Mouse (Mus musculus) kidney, adult 2 months (tissue): Measurements from ENCODE around the gene Rnf114. TPM values are rescaled to one million over a fixed set of nuclear protein-coding genes. Genes with fewer than 3 reads are reported as not detected.

ENCODE experiments used
- DNase-seq: peaks from one replicate; pipeline ENCODE4 v3.0.0; 2021
- H3K27ac ChIP-seq: fragments of 200-500 bp; 2 replicates; pipeline ENCODE4 v1.5.1; 2012; ENCODE audit warnings: low read depth, low read length, control low read depth, inconsistent platforms; ENCODE audit not compliant: insufficient read depth
- H3K27me3 ChIP-seq: fragments of 200-500 bp; replicated peaks from 2 replicates; pipeline ENCODE4 v1.6.1; 2012; ENCODE audit warnings: mild to moderate bottlenecking, moderate library complexity, low read length, inconsistent platforms; ENCODE audit not compliant: control insufficient read depth, insufficient read depth
- H3K36me3 ChIP-seq: fragments of 200-500 bp; 2 replicates; pipeline ENCODE4 v1.6.1; 2012; ENCODE audit warnings: mild to moderate bottlenecking, moderate library complexity, low read length, inconsistent platforms; ENCODE audit not compliant: control insufficient read depth, insufficient read depth
- H3K4me1 ChIP-seq: fragments of 200-500 bp; 2 replicates; pipeline ENCODE4 v1.6.1; 2011; ENCODE audit warnings: low read length; ENCODE audit not compliant: control insufficient read depth, insufficient read depth
- H3K4me3 ChIP-seq: fragments of 200-500 bp; 2 replicates; pipeline ENCODE4 v1.5.1; 2011; ENCODE audit warnings: mild to moderate bottlenecking, low read depth, low read length, control low read depth; ENCODE audit not compliant: insufficient read depth
- CTCF ChIP-seq: fragments of 200-500 bp; conservative IDR thresholded peaks from 2 replicates; pipeline ENCODE4 v1.5.1; 2011; ENCODE audit warnings: low read depth, mild to moderate bottlenecking, control low read depth, low read length, moderate library complexity, mixed read lengths; ENCODE audit not compliant: insufficient read depth, insufficient read length
- POLR2A ChIP-seq: fragments of 200-500 bp; IDR thresholded peaks from one replicate; pipeline ENCODE4 v1.6.1; 2011; ENCODE audit warnings: low read depth, low read length, control low read depth
- WGBS: fragments of 180-500 bp; shearing (Covaris S2); methylation state at CpG from one replicate; pipeline ENCODE4 v1.1.7; 2018; 5-methylcytosine and 5-hydroxymethylcytosine counted together
- polyA plus RNA-seq: library from polyadenylated mRNA; depleted of rRNA; stranded (reverse); fragments of >200 nt; gene quantifications from 2 replicates; pipeline ENCODE4 v1.2.3, GENCODE M21; 2012

The Rnf114 gene
- polyA plus RNA-seq, 1 experiment: 98.2 TPM

GRCm38 (mm10) chr2:167548961-167549360 lies 56.5 kb downstream of the Rnf114 start:
- Histone ChIP-seq H3K4me3 (no peak overlapping the region), H3K4me1 (no peaks in the 10 kb centered on the region), H3K27ac (no peak overlapping the region), H3K36me3 (no peaks in the 10 kb centered on the region), H3K27me3 (no peaks in the 10 kb centered on the region)
- WGBS: 83% methylated on average over 7 of the region's 7 CpGs
- no peak for TF ChIP-seq CTCF
- no peak for TF ChIP-seq POLR2A
- no peak for DNase-seq

- Histone ChIP-seq H3K36me3 (no peaks in the 10 kb centered on the region), H3K4me3 (no peak overlapping the region), H3K4me1 (no peaks in the 10 kb centered on the region), H3K27me3 (no peaks in the 10 kb centered on the region), H3K27ac (no peak overlapping the region)
- TF ChIP-seq POLR2A: no peak
- no peak for TF ChIP-seq CTCF
- DNase-seq: no peak
- WGBS: 75% methylated on average over 8 of the region's 8 CpGs
Measured at GRCm38 (mm10) chr2:167550341-167550854, 58.0 kb downstream of the Rnf114 start.

- Histone ChIP-seq H3K36me3 (no peaks in the 10 kb centered on the region), H3K27me3 (no peaks in the 10 kb centered on the region), H3K4me1 (no peaks in the 10 kb centered on the region), H3K4me3 (no peak overlapping the region), H3K27ac (no peak overlapping the region)
- WGBS: 83% methylated on average over 8 of the region's 8 CpGs
- TF ChIP-seq POLR2A (no peak), CTCF (no peak)
- no peak for DNase-seq
Measured at GRCm38 (mm10) chr2:167551342-167551920, 59.0 kb downstream of the Rnf114 start.

DNA sequence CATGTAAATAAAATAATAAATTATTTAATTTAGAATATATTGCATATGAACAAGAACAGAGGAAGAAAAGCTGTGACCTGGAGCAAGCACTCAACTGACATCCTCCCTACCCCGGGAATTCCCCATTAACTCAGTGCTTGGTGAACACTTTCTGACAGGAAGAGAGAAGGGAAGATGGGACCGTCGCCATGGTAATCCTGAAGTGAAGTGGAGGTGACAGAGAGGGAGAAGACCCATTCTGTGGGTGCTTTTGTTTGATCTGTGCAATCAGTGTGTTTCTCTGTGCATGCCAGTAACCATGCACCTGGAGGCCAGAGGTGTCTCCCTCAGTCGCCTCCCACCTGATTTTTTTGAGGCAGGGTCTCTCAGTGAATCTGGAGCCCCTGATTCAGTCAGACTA lies 59.8 kb downstream of the Rnf114 start:
- H3K27me3 ChIP-seq: no peaks in the 10 kb centered on the region
- no peak for TF ChIP-seq POLR2A
- TF ChIP-seq CTCF: no peak
- H3K4me1 ChIP-seq: no peaks in the 10 kb centered on the region
- H3K4me3 ChIP-seq: no peak overlapping the region
- H3K36me3 ChIP-seq: no peaks in the 10 kb centered on the region
- H3K27ac ChIP-seq: no peak overlapping the region
- no peak for DNase-seq
- 81% methylated on average over 4 of the region's 4 CpGs for WGBS

DNA sequence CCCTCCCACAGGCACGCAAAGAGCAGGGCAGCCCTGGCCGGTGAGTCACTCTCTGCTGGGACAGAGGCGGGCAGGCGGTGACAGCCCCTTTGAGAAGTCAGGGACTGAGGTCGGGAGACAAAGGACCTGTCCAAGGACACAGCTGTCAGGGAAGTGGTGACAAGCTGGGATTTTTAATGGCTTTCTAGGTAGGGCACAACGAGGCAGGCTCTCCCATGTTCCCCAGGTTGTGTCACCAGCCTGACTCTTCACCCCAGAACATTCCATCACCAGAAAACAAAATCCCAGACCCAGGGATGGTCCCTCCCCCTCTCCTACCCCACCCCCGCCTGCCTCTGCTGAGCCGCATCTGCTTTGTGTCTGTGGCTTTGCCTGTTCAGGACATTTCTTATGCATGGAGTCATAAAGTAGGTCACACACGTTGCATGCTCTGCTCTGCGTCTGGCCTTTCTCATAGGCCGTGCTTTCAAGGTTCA lies 60.5 kb downstream of the Rnf114 start:
- Histone ChIP-seq H3K27ac (no peak overlapping the region), H3K4me3 (no peak overlapping the region), H3K27me3 (no peaks in the 10 kb centered on the region), H3K36me3 (no peaks in the 10 kb centered on the region), H3K4me1 (no peaks in the 10 kb centered on the region)
- 58% methylated on average over 11 of the region's 11 CpGs for WGBS
- TF ChIP-seq CTCF (no peak), POLR2A (no peak)
- DNase-seq: no peak

DNA sequence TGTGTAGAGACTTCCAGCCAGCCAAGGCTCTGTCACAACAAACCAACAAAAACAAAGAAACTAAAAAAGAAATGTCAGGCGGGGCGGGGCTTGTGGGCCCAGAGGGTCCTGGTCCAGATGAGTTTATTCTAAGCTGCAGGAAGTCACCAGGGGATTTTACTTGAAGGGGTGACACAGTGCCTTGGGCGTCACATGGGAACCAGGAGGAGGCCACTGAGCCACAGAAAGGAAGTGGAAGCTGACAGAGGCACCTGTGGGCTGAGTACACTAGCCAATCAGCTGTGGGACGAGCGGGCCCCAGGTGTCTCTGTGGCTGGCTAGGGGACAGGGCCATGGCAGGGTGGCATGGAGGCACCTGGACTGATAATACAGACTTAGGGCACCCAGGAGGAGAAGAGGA lies 63.3 kb downstream of the Rnf114 start:
- DNase-seq: no peak
- Histone ChIP-seq H3K27me3 (no peaks in the 10 kb centered on the region), H3K4me3 (no peak overlapping the region), H3K36me3 (no peaks in the 10 kb centered on the region), H3K4me1 (no peaks in the 10 kb centered on the region), H3K27ac (no peak overlapping the region)
- WGBS: 94% methylated on average over 5 of the region's 5 CpGs
- TF ChIP-seq POLR2A: no peak

GRCm38 (mm10) chr2:167559413-167559812 lies 67.0 kb downstream of the Rnf114 start:
- no peaks in the 10 kb centered on the region for H3K27me3 ChIP-seq
- 28% methylated on average over 27 of the region's 27 CpGs for WGBS
- TF ChIP-seq CTCF (no peak), POLR2A (no peak)
- no peaks in the 10 kb centered on the region for H3K36me3 ChIP-seq
- DNase-seq: no peak
- no peak overlapping the region for H3K4me3 ChIP-seq
- H3K4me1 ChIP-seq: no peaks in the 10 kb centered on the region
- no peak overlapping the region for H3K27ac ChIP-seq

GRCm38 (mm10) chr2:167562101-167562500 lies 69.7 kb downstream of the Rnf114 start:
- H3K27me3 ChIP-seq: no peaks in the 10 kb centered on the region
- DNase-seq: peak; percentile 46
- H3K27ac ChIP-seq: no peak overlapping the region
- H3K4me3 ChIP-seq: no peak overlapping the region
- no peaks in the 10 kb centered on the region for H3K36me3 ChIP-seq
- no peaks in the 10 kb centered on the region for H3K4me1 ChIP-seq
- WGBS: 36% methylated on average over 8 of the region's 8 CpGs
- TF ChIP-seq POLR2A (no peak), CTCF (no peak)
